In genomic region chr5:66764129-66764528, GRCm38 (mm10) we compare ENCODE assay signal across 19 mouse cellular contexts. TPM values are rescaled to one million over a fixed set of nuclear protein-coding genes. Genes with fewer than 3 reads are reported as not detected.
"Had no signal": no experiment of that assay in that cellular context is flagged by ENCODE, and none has a peak within 500 bp of the region (broad histone marks: within the 10 kb centered on the region; RNA-seq: fewer than 3 reads in every experiment).

No protein-coding gene starts in this region.

- H3K4me2 ChIP-seq: liver, embryonic 15.5 days; lung, embryonic 14.5 days; midbrain, embryonic 11.5 days; midbrain, embryonic 13.5 days; midbrain, embryonic 15.5 days; neural tube, embryonic 12.5 days; stomach, embryonic 15.5 days had no signal

- H3K4me1 ChIP-seq: liver, embryonic 15.5 days; megakaryocyte, embryonic 14.5 days; midbrain, embryonic 13.5 days; midbrain, embryonic 15.5 days; neural tube, embryonic 12.5 days; stomach, embryonic 15.5 days had no signal

- H3K9me3 ChIP-seq: liver, embryonic 15.5 days; megakaryocyte, embryonic 14.5 days; midbrain, embryonic 13.5 days; midbrain, embryonic 15.5 days; neural tube, embryonic 12.5 days; stomach, embryonic 15.5 days had no signal

- H3K9ac ChIP-seq: liver, embryonic 15.5 days; liver, postnatal 0 days; lung, embryonic 14.5 days; midbrain, embryonic 13.5 days; midbrain, embryonic 15.5 days; neural tube, embryonic 12.5 days; stomach, embryonic 15.5 days had no signal

- H3K36me3 ChIP-seq: liver, embryonic 15.5 days; midbrain, embryonic 13.5 days; midbrain, embryonic 15.5 days; neural tube, embryonic 12.5 days; stomach, embryonic 15.5 days had no signal

- H3K27me3 ChIP-seq: liver, embryonic 15.5 days; megakaryocyte, embryonic 14.5 days; midbrain, embryonic 13.5 days; midbrain, embryonic 15.5 days; neural tube, embryonic 12.5 days; stomach, embryonic 15.5 days had no signal

- H3K27ac ChIP-seq: liver, embryonic 15.5 days; macrophage; midbrain, embryonic 13.5 days; midbrain, embryonic 15.5 days; neural tube, embryonic 12.5 days; stomach, embryonic 15.5 days; stomach, postnatal 0 days had no signal

- H3K4me3 ChIP-seq: liver, embryonic 15.5 days; megakaryocyte, embryonic 14.5 days; midbrain, embryonic 13.5 days; midbrain, embryonic 15.5 days; neural tube, embryonic 12.5 days; stomach, embryonic 15.5 days had no signal

- DNase-seq: liver, postnatal 0 days; lung, embryonic 14.5 days; lung, postnatal 10 days; lung, postnatal 36 days; right cerebral cortex, postnatal 14 days; thymus, adult 2 months; thymus, postnatal 25 days; thymus, postnatal 4 days had no signal

- ATAC-seq: liver, postnatal 0 days; midbrain, embryonic 13.5 days; midbrain, embryonic 15.5 days had no signal

RNA-seq across cellular contexts. Expression of gene Limch1, which starts 18.5 kb away (rescaled TPM):
- total RNA-seq: megakaryocyte progenitor cell, adult 5-6 weeks; monocyte, adult 5-6 weeks had no signal
- polyA plus RNA-seq: macrophage had no signal
